Mouse (Mus musculus) liver, adult 2 months (tissue): ENCODE data around the gene Far1.

Experiments used
- CTCF ChIP-seq: fragments of 200-500 bp; IDR thresholded peaks from 2 replicates; pipeline ENCODE4 v1.5.1; 2011; ENCODE audit warnings: low read depth, low read length, control low read depth
- POLR2A ChIP-seq: fragments of 200-500 bp; IDR thresholded peaks from 2 replicates; pipeline ENCODE4 v1.6.1; 2011; ENCODE audit warnings: low read length, control low read depth; ENCODE audit not compliant: insufficient read depth; ENCODE audit errors: extremely low read depth

DNA sequence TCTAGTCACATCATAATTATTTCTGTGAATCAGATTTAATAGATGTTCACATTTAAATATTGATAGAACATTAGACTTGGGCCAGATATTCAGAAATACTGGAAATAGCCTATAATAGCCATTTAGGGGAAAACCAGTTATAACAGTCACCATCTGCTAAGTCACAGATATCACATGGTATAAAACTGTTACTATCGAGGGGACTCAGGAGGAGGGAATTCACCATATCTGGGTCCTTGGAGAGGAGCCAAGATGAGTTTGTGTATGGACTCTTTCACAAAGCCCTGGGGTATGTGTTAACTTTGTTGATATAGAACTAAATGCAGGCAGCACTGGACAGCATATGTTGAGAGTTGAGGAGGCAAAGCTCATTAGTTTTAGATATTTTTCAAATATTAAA lies 29.5 kb downstream of the Far1 start:
- TF ChIP-seq CTCF (no peak), POLR2A (no peak)
